Mouse (Mus musculus): ENCODE measurements around the gene Gstp2.

GRCm38 (mm10) chr19:4046866-4047254, 1.0 kb upstream of the Gstp2 start:
- TF ChIP-seq POLR2A (IDR thresholded peaks at IDR 0.05; ENCODE audit: borderline replicate concordance, insufficient read depth, low read length) = no peak
- TF ChIP-seq CTCF (IDR thresholded peaks at IDR 0.05; ENCODE audit: borderline replicate concordance, insufficient read depth, low read depth, low read length) = no peak

Measured in cerebellum, adult 2 months (tissue).